Mouse (Mus musculus) lung, postnatal 0 days (tissue): ENCODE measurements around the gene Ccdc73.

Experiments used
- CTCF ChIP-seq: IDR thresholded peaks from 2 replicates; pipeline ENCODE4 v1.5.1; 2016; ENCODE audit warnings: antibody characterized with exemption, mild to moderate bottlenecking
- EP300 ChIP-seq: IDR thresholded peaks from 2 replicates; pipeline ENCODE4 v1.6.1; 2016; ENCODE audit warnings: antibody characterized with exemption, mild to moderate bottlenecking, control low read depth

DNA sequence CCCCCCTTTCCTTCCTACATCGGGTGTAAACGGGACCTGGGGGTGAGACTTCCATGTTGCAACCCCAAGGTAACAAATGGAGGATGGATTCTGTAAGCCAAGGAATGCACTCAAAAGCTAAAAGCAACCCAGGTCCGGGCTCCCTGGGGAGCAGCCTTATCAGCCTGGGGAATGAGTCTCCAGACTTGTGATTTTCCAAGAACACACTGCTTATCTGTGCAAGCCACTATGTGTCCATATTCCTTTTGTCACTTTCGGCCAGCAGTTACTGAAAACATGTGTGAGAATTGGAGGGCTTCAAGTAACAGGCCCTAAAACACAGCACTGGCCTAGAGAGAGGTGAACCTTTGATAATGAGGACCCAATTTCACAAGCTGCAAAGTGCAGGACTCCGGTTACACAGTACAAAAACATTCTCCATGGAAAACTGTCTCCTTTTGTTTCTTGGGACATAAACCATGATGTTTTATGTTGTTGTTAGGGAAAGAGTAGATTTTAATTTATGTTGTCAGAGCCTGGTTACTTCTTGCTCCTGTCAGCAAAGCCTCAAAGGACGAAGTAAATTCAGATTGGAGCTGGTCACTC lies 155.5 kb downstream of the Ccdc73 start:
- no peak for TF ChIP-seq CTCF
- no peak for TF ChIP-seq EP300
